Mouse (Mus musculus) urinary bladder, postnatal 25 days (tissue): ENCODE data around the gene Kcnh3.

Experiments
- DNase-seq: peaks from one replicate; pipeline ENCODE4 v3.0.0; 2022; ENCODE audit warnings: low spot score

The Kcnh3 gene

GRCm38 (mm10) chr15:99224208-99224911, at the start of gene Kcnh3:
Gene Kcnh3, plus strand, starts transcription at chr15:99224861.
- DNase-seq, result peak; percentile 53

- no peak for DNase-seq
These were observed 45.0 kb upstream of the Kcnh3 start for GRCm38 (mm10) chr15:99179639-99180038.

- no peak for DNase-seq
These were observed 40.3 kb upstream of the Kcnh3 start for GRCm38 (mm10) chr15:99184217-99184914.

GRCm38 (mm10) chr15:99194358-99194757, 30.3 kb upstream of the Kcnh3 start:
- no peak for DNase-seq

GRCm38 (mm10) chr15:99195043-99195442, 29.6 kb upstream of the Kcnh3 start:
- DNase-seq, result no peak

DNA sequence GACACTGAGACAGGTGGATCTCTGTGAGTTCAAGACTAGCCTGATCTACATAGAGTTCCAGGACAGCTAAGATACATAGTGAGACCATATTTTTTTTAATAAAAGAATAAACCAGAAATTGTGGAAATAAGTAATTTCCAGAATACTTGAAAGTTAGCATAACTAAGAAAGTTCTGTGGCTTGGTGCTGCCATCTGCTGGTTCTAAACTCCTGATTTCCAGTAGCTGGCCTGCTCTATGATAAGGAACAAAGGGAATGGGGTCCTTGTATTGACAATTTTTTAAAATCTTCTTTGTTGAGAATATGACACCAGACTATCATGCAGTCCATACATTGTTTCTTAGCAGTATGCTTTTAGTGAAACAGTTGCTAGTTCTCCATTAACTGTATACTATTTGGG, 25.9 kb upstream of the Kcnh3 start:
- DNase-seq, result no peak

DNA sequence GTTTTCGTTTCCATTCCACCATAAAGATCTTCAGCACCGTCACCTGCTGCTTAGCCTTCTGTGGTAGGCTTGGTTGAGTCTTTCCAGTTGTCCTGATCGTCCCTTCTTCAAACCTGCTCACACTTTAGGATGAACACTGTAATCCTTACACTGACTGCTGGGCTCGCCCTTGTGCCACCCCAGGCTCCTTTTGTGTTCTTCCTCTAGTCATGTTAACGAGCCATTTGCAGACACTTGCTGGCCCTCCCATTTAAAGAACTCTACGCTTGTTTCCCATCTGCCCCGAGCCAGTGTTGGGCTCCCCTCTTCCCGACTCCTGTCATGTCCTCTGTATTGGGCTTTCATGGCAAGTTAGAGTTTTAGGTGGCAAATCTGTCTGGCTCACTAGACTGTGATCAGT, 18.7 kb upstream of the Kcnh3 start:
- no peak for DNase-seq

DNA sequence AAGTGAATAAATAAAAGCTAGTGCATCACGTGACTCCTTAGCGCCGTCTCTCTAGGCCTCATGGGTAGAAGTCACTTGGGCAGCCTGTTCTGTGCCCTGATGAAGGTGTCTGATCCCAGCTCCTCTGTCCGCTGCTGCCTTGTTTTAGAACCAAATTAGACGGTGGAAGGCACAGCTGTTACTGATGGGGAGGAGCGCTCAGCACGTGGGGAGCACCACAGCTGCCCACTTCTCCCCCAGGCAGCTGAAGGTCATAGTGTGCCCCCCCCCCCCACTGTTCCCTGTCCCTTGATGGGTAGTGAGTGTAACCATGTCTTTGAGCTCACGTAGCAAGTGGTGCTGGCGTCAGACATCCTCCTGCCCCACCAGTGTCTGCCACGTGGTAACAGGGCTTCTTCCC, 11.5 kb upstream of the Kcnh3 start:
- DNase-seq, result no peak

GRCm38 (mm10) chr15:99214941-99215340, 9.7 kb upstream of the Kcnh3 start:
- no peak for DNase-seq

DNA sequence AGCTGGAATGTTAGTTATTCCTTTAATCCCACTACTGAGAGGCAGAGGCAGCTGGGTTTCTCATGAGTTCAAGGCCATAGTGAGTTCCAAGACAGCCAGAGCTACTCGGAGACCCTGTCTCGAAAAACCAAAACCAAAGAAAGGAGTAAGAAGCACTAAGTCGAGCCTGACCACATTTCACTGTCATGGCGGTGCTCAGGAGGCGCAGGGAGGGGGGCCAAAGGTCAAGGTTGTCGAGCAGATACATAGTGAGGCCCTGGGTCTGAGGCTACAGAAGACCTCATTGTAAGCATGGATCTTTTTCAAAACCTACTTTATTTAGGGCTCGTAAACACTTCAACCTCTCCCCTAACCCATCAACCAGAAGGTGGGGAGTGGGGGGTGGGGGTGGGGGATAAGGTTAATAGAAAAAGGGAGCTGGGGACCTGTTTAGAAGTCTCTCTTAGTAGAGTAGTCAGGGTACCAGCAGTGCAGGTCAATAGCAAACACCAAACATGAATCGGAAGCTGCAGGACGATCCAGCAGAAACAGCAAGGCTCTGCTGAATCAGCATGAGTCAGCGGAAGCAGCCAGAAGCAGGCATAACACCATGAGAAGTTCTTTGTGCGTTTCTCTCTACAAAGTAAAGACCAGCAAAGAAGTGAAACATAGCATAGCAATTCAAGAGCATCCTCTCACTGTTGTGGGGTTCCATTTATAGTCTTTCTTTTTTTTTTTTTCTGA, 8.8 kb upstream of the Kcnh3 start:
- no peak for DNase-seq

DNA sequence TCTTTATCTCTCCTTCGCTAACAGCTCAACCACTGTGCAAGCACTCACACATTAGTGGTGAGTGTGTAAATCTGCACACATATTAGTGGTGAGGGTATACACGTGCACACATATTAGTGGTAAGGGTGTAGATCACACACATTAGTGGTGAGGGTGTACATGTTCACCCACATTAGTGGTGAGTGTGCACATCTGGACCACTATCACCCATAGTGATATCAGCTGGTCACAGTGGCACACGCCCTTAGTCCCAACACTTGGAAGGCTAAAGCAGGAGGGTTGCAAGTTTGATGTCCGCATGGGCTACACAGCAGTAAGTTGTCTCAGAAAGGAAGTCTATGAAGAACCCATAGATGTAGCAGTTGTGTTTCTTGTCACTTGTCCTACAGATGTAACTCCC, 7.0 kb upstream of the Kcnh3 start:
- DNase-seq, result no peak

- no peak for DNase-seq
These were observed 3.2 kb upstream of the Kcnh3 start for GRCm38 (mm10) chr15:99221315-99221952.

- DNase-seq, result no peak
These were observed 1.7 kb upstream of the Kcnh3 start for GRCm38 (mm10) chr15:99222794-99223584.

GRCm38 (mm10) chr15:99223585-99224207, 965 bp upstream of the Kcnh3 start:
- peak; percentile 29 for DNase-seq

GRCm38 (mm10) chr15:99225081-99225810, 585 bp downstream of the Kcnh3 start:
- no peak for DNase-seq

DNA sequence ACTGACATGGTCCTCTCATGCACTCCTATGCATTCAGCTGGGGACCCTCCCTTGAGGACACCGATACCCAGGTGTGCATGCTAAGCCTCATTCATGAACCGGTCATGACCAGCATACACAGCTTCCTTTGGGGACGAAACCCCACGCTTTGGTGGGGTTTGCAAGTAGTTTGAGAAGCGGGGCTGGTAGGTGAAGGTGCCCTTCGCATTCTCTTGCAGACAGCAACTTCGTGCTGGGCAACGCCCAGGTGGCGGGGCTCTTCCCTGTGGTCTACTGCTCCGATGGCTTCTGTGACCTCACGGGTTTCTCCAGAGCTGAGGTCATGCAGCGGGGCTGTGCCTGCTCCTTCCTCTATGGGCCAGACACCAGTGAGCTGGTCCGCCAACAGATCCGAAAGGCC, 1.4 kb downstream of the Kcnh3 start:
- no peak for DNase-seq

- no peak for DNase-seq
These were observed 7.3 kb downstream of the Kcnh3 start for GRCm38 (mm10) chr15:99231998-99232397.

DNA sequence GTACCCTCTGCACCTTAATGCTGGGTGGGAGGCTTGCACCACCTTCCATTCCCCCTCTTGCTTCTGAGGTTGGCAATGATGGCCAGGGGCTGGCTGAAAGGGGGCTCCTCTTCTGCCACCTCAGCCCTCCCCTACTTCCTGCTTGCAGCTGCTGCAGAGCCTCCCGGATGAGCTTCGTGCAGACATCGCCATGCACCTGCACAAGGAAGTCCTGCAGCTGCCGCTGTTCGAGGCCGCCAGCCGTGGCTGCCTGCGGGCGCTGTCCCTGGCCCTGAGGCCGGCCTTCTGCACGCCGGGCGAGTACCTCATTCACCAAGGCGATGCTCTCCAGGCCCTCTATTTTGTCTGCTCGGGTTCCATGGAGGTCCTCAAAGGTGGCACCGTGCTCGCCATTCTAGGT, 9.1 kb downstream of the Kcnh3 start:
- no peak for DNase-seq

GRCm38 (mm10) chr15:99234326-99235010, 9.8 kb downstream of the Kcnh3 start:
- DNase-seq, result no peak

DNA sequence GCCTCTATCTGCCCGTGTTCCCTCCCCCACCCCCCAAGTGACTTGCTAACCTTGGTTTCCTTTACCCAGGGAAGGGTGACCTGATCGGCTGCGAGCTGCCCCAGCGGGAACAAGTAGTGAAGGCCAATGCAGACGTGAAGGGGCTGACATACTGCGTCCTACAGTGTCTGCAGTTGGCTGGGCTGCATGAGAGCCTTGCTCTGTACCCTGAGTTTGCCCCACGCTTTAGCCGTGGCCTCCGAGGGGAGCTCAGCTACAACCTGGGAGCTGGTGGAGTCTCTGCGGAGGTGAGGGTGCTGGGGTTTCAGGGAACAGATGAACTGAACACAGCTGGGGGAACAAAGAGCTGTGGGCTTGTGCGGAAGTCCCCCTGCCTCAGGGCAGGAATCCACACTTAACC, 13.3 kb downstream of the Kcnh3 start:
- no peak for DNase-seq
